Mouse (Mus musculus) frontal cortex, adult 2 months (tissue): ENCODE measurements around the gene 4932415D10Rik. TPM values are rescaled to one million over a fixed set of nuclear protein-coding genes. Genes with fewer than 3 reads are reported as not detected.

Source experiments
- DNase-seq, 2 experiments: peaks; one replicate each; pipeline ENCODE4 v3.0.0; 2022; ENCODE audit warnings: low spot score in 1 of 2; ENCODE audit errors: extremely low spot score in 1 of 2
- polyA plus RNA-seq: library from polyadenylated mRNA; depleted of rRNA; stranded (reverse); fragments of >200 nt; gene quantifications from 2 replicates; pipeline ENCODE4 v1.2.3, GENCODE M21; 2012; rRNA removed

The 4932415D10Rik gene
- polyA plus RNA-seq = not detected in 2 replicates

DNA sequence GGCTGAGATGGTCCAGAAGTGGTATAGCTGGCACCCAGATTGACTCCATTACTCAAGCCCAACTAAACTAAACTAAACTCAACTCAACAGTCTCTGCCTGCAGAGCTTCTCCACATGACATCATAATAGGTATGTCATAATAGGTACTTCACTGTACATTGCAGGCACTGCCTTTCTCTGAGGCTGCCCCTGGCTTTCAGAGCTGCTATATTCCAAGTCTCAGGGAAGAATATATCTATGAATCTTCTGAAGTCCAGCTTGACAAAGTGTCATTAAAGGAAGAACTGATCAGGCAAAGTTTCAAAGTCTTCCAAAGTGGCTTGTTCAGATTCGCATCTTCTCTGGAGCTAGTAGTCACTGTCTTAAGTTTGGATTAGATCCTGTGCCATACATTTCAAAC is at the start of gene 4932415D10Rik:
TSS of gene 4932415D10Rik (minus strand) at position 101 of the 400 bp plus-strand sequence.
- DNase-seq = no peak

DNA sequence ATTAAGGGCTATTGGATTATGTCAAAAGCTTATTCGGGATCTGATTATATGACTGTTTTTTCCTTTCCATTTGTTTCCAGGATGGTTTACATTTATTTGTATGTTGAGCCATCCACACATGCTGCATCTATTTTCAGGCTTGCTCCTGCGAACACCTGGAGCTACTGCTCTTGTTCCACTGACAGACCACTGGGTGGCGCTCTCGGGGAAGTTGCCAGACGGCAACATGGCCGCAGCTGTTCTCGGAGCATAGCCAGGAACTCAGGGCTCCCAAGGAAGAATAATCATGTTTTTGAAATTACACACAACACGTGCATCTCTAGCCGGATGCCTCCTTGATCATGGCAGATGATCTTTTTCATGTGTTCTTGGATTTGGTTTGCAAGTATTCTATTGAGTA is 45.5 kb upstream of the 4932415D10Rik start:
- DNase-seq = no peak

DNA sequence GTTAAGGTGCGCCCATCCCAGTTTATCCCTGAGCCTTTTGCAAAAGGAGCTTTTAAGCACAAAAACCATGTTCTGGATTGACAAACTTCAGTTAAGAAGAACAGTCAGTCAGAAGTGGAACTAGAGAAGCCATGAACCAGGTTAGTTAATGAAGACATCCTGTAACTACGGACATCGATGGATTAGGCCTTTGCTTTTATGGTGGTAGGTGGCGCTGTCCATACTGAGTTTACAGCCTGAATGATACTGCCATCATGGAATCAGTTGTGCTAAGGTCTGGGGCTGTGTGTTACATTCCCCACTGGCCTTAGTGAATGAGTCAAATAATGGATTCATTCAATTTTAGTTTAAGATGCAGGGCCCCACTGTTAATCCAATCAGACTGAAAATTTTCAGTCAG is 39.0 kb upstream of the 4932415D10Rik start:
- DNase-seq = no peak

DNA sequence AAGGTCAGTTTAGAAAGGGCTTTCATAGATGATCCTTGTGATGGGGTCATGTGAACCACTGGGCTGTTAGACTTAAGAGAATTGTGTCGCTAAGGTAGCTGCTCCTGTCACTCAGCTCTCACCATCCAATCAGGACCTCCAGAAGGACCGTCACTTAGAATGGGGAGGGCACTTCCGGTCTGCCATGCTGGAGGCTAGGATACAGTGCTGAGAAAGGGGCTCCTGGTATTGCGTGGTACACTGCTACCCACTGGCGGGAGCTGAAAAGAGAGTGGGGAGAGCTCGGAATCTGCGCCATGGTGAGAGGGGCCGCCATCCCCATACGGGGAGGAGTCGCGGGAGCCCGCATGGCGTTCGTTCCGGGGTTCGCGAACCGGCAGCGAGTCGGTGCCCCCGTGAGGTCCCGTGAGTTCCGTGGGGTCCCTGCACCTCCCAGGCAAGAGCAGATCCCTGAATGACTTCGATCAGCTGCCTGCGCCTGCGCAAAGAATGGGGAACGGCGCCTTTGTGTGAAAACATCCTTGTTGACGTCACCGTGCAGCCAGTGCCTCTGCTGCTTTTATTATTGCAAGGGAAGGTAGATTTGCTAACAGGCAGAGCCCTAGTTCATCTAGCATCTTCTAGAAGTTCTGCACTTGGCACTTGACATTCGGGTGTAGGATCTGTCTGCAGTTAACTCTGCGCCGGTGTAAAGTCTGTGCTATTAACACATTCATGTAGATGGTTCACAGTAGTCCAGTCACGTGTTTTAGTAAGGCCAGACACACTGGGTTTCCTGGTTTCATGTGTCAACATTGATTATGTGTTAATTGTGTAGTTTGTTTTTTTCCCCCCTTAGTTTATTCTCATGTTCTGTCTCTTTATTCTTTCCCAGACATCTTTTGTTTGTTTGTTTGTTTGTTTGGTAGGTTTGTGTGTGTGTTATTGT is 38.0 kb upstream of the 4932415D10Rik start, which contains the start of gene Gm4924:
TSS of gene Gm4924 (plus strand) at position 173 of the 928 bp plus-strand sequence.
- peak; percentile 82 to 89 for DNase-seq

DNA sequence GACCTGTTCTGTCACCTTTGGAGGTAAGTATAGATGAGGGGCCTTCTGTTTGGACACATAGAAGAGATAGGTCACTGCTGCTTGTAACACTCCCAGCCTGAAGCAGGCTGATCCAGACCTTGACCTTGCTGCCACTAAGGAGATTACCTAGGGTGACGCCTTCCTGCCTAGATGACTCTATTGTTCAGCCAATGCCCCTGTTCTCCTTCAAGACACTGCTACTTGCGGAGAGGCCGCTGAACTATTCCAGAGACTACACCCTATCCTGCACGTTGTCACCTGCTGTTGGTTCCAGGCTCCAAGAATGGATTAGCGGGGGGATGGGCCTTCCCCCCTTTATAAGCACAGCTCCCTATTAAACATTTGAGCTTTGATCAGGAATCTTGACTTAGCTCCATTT is 13.4 kb upstream of the 4932415D10Rik start:
- no peak for DNase-seq

DNA sequence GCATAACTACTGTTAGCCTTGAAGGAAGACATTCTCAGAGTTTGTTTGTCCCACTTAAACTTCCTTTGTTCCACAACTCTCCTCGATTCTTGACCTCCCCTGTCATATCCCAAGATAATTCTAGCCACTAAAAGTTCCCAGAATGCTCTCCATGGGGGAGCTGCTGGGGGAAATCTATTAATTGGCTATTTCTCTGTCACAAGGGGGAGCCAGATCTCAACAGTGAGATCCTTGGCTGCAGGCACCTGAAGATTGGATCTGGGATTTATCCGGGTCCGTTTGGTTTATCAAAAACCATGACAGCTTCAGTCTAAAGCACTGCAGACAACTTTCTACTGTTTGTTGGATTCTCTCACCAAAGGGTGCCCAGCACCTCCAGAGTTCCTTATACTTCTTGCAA is 3.8 kb upstream of the 4932415D10Rik start:
- DNase-seq = peak in 1 of 2 experiments; percentile 13

DNA sequence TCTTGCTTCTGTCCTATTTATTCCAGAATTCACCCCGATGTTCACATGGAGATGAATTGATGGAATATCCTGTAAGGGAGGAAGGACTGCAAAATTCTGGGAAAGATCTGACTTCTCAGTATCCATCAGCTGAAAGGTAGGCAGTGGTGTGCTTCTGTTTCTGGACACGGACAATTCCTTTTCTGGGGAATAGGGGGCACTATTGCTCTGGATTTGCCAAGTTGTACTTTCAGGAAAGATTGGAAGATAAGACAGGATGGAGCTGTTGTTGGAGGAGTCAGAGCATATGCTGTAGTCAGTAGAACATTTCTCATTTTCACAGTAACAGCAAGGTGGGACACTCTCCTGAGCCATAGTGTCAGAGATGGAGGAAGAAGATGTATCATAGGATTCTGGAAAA is 19.9 kb downstream of the 4932415D10Rik start:
- peak in 1 of 2 experiments; percentile 2 for DNase-seq

DNA sequence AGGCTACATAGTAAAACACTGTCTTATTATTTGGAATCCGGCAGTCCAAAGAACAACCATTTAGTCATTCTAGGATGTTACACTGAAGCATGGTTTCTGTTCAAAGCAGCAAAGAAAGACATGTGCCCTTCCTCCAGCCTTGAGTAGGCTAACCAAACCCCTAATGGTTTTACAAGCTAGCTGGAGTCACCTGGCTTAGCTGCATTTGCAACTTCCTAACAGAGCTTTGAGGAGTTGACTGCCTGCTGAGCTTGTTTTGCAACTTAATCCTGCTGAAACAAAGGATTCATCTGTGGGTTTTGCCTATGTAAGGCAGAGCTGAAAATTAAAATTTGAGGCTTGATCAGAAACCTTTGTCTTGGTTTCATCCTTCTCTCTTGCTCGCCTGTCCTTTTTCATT is 59.1 kb downstream of the 4932415D10Rik start:
- no peak for DNase-seq

DNA sequence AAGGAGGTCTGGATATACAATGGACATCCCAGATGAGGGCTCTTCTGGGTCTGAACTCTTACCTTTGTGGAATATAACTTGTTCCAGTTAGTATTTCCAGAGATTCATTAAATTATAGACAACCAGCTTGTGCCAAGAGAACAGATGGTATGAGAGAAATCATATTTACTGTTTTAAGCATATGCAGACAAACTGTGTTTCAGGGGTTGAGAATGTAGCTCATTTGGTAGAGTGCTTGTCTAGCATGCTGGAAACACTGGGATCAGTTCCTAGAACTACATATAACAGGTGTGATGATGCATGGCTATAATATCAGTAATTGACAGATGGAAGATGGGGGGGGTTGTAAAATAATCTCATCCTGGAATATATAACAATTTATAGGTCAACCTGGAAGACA is 71.4 kb downstream of the 4932415D10Rik start:
- no peak for DNase-seq

DNA sequence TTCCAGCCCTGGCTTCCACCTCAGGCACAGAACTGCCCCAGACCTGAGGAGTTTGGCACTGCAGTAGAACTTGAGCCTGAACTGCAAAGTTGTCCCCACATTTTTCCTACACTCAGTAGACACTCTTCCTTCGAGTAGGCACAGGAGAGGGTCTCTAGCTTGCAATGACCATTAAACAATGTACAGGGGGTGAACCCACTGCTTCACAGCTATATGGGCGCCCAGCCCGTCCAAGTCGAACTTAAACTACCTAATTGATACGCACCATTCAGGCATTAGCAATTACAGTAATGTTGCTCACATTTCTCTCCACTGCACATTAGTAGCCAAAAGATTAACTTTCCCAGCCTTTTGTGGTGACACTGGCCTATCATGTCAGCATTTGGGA is 75.0 kb downstream of the 4932415D10Rik start:
- no peak for DNase-seq

DNA sequence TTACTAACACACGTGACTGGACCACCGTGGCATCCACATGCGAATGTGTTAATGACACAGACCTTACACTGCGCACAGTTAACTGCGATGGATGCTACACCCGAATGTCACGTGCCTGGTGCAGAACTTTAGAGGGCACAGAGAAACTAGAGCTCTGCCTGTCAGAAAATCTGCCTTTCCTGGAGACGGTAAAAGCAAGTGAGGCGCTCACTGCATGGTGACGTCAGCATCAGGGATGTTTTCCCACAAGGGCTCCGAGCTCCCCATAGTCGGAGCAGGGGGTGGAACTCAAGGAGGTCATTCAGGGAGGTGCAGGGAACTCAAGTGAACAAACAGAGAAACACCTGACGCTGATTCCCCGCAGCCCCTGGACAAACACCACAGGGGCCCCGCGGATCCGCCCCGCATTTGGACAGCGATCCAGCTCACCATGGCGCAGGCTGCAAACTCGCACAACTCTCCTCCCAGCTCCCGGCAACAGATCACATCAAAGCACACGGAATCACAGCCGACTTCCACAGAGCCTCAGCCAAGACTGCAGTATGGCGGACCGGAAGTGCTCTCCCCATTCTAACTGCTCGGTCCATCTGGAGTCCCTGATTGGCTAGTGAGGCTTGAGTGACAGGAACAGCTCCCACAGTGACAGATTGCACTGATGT is 75.5 kb downstream of the 4932415D10Rik start, which contains the start of gene Zfp938:
TSS of gene Zfp938 (minus strand) at position 539 of the 659 bp plus-strand sequence.
- peak; percentile 82 to 89 for DNase-seq

Other genes starting within 250 kb of the 4932415D10Rik start
- 1.6 and 2.3 TPM in 2 replicates for gene BC024063, start 233.2 kb downstream of the 4932415D10Rik start, polyA plus RNA-seq
- gene AU041133, start 188.6 kb downstream of the 4932415D10Rik start, polyA plus RNA-seq = 3.1 and 3.7 TPM in 2 replicates
- gene Zfp938, start 75.3 kb downstream of the 4932415D10Rik start, polyA plus RNA-seq = 22.9 and 24.5 TPM in 2 replicates
- gene Gm4924, start 37.7 kb upstream of the 4932415D10Rik start, polyA plus RNA-seq = 5.1 and 6.1 TPM in 2 replicates
- gene Gm1553, start 176.0 kb upstream of the 4932415D10Rik start, polyA plus RNA-seq = not detected in 2 replicates